Mouse (Mus musculus) megakaryocyte, embryonic 14.5 days (primary cell): ENCODE data around the gene Tgm7.

Source experiments
- FLI1 ChIP-seq: IDR thresholded peaks from 2 replicates; pipeline ENCODE4 v1.6.1; 2012; ENCODE audit warnings: low read length, inconsistent platforms, mixed read lengths
- GATA1 ChIP-seq: IDR thresholded peaks from 3 replicates; pipeline ENCODE4 v1.6.1; 2012; ENCODE audit warnings: mixed read lengths, low read length, inconsistent platforms, borderline replicate concordance

- TF ChIP-seq FLI1 (no peak), GATA1 (no peak)
These were observed 19.8 kb downstream of the Tgm7 start for GRCm38 (mm10) chr2:121089751-121090150.
